Mouse (Mus musculus) B cell, adult (primary cell): Measurements from ENCODE around the gene Hnrnpa1. TPM values are rescaled to one million over a fixed set of nuclear protein-coding genes. Genes with fewer than 3 reads are reported as not detected.

Experiments used
- total RNA-seq: library from RNA; stranded (reverse); gene quantifications from 4 replicates; pipeline ENCODE4 v1.2.4, GENCODE M21; 2023; ENCODE audit not compliant: inconsistent age

Hnrnpa1 gene
- total RNA-seq: 555 to 631 TPM (median 609 TPM) in 4 replicates

DNA sequence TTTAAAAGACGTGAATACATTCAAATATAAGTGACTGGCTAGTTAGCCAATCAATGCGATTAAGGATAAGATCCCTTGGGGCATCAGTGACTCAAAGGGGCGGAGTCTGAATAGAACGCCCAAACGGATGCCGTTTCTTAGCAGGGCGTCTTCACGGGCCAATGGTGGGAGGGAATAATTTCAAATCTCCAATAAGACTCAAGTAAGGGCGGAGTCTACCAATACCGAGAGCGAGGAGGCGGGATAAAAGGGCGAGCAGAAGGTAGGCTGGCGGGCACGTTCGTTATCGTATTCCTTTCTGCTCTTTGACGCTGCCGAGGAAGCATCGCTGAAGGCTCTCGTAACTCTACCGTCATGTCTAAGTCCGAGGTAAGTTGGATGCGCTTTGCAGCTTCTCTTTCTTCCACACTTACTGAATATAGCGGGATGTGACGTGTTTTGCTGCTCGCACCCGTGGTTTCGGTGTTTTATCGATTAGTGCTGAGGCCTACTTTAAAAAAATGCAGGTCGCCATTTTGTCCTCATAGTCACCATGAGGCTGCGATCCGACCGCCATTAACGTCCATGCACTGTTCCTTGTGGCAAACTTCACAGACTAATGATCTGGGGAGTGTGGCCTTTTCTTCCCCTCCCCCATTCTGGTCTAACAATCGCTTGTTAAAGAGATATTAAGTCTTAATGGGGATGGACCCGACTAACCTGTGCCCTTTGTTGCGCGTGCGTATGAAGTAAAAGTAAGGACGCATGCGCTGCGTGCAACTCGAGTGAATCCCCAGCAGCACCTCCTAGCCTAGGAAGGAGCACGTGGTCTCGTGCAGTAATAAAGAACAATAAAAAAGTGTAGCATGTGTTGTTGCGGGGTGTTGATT lies at the start of gene Hnrnpa1:
Gene Hnrnpa1, plus strand, starts transcription at position 273 of the 869 bp plus-strand sequence.

DNA sequence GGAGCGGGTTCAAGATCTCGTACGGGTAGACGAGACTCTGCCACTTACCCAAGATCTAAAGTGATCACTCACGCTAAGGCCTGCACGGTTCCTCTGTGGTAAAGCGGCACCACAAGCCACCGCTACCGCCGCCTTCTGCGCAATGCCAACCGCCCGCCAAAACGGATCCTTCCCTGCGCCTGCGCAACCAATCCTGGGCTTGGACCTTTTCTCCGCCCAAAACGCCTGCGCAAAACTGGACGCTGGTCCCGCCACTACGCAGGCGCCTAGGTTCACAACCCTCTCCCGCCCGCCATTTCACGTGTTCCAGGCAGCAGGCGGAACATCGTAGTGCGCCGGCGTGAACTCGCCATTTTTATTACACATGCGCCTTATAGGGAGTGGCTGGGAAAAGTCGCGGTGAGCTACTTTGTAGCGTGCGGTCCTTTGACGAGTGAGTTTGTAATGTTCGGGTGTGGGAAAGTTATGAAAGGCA lies 510 bp upstream of the Hnrnpa1 start, which contains the start of gene Cbx5:
Gene Cbx5, minus strand, starts transcription at position 132 of the 475 bp plus-strand sequence.

DNA sequence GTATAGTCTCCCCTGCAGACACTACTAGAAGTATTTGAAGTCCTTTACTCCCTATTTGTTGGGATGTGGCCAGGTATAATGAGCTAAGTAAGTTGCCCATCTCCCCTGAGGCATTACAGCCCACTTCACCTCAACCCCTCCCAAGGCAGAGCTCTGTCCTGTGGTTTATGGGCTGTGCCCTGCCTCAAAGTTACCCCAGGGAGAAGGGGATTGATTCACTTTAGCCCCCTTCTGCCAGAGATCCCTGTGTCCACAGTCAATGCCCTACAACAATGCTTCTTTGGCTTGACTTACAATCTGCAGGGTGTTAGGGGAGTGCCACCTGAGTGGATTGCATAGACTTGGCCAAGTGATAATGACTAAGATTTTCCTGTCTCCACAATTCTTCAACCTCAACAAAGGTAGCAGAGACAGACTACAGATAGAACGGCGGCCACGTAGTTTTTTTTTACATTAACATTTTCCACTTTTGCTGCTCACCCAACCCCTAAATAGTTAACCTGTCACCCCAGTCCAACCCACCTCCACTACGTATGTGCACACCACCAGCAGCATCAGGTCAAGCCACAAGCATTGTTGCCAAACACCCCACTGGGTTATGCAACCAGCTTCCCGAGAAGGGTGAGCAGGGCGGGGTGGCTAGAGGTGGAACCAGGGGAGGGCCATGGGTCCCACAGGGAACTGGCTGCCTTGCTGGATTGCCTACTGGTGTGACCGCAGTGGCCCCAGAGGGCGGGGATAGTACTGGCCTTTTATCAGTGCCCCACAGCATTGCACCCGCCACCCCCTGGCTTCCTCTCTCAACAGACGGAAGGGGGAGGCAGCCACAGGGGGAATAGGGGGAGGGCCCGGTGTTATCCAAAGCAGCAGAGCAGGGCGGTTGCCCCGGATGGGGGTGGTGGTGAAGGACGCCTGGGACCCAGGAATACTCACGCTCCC lies 17.8 kb downstream of the Hnrnpa1 start, which contains the start of gene Nfe2:
Gene Nfe2, minus strand, starts transcription at position 614 of the 939 bp plus-strand sequence.

DNA sequence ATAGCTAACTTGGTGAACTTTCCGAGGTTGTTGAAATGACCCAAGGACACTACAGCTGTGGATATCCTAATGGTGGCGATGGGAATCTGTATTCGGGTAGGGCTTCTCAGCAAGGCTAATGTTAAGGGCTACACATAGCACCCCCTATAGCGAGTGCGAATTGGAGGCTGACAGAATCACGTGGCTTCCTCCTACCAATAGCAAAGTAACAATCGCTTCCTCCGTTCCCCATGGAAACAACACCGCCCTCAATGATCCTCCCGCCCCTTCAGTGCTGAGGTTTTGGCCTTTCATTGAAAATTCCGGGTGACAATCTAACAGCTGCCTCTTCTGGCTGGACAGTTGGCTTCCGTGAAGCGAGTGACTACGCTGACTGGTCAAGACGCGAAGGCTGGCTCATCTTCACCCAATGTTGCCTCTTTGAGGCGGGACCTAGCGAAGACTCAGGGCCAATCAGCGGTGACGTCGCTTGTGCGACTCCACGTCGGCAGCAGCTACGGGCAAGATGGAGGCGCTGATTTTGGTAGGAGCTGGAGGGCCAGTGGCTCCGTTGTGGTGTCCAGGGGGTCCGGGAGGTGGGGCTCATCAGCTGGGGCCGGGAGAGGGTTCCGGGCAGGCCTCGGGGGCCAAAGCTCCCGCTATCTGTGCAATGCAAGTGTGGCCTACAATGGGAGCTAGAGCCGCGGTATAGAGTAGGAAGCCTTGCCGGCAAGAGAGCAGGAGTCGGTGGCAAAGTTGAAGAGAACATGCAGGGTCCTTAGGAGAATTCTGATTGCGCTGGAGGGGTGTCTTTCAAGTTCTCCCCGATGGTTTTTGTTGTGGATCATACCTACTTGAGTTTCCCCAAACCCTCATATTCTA lies 32.4 kb downstream of the Hnrnpa1 start, which contains the start of gene Copz1:
Gene Copz1, plus strand, starts transcription at position 296 of the 861 bp plus-strand sequence.

Other genes with a start within 250 kb of the Hnrnpa1 start
- gene Hoxc8, start 249.8 kb upstream of the Hnrnpa1 start, total RNA-seq: not detected in 4 replicates
- not detected in 4 replicates for gene Hoxc6, start 242.2 kb upstream of the Hnrnpa1 start, total RNA-seq
- gene Hoxc4, start 221.5 kb upstream of the Hnrnpa1 start, total RNA-seq: not detected in 4 replicates
- gene Smug1, start 73.3 kb upstream of the Hnrnpa1 start, total RNA-seq: 5.0 to 10.4 TPM (median 8.6 TPM) in 4 replicates
- gene Cbx5, start 616 bp upstream of the Hnrnpa1 start, total RNA-seq: 32.2 to 37.3 TPM (median 34.5 TPM) in 4 replicates
- 1.1 to 1.8 TPM (median 1.7 TPM) in 4 replicates for gene Nfe2, start 18.0 kb downstream of the Hnrnpa1 start, total RNA-seq
- gene Copz1, start 32.3 kb downstream of the Hnrnpa1 start, total RNA-seq: 78.0 to 93.5 TPM (median 87.6 TPM) in 4 replicates
- not detected in 4 replicates for gene Gpr84, start 70.2 kb downstream of the Hnrnpa1 start, total RNA-seq
- gene Zfp385a, start 99.7 kb downstream of the Hnrnpa1 start, total RNA-seq: 14.8 to 23.0 TPM (median 19.6 TPM) in 4 replicates
- 0.12 to 0.48 TPM (median 0.26 TPM) in 4 replicates for gene Itga5, start 126.3 kb downstream of the Hnrnpa1 start, total RNA-seq
- gene Gtsf1, start 190.0 kb downstream of the Hnrnpa1 start, total RNA-seq: not detected in 4 replicates
- gene Gtsf2, start 208.0 kb downstream of the Hnrnpa1 start, total RNA-seq: not detected in 4 replicates
- 249 to 261 TPM (median 258 TPM) in 4 replicates for gene Nckap1l, start 213.4 kb downstream of the Hnrnpa1 start, total RNA-seq